Mouse (Mus musculus) kidney, adult 9 months (tissue): Measurements from ENCODE around the gene Chaf1b.

Experiments used
- DNase-seq: peaks from one replicate; pipeline ENCODE4 v3.0.0; 2022

Chaf1b gene

DNA sequence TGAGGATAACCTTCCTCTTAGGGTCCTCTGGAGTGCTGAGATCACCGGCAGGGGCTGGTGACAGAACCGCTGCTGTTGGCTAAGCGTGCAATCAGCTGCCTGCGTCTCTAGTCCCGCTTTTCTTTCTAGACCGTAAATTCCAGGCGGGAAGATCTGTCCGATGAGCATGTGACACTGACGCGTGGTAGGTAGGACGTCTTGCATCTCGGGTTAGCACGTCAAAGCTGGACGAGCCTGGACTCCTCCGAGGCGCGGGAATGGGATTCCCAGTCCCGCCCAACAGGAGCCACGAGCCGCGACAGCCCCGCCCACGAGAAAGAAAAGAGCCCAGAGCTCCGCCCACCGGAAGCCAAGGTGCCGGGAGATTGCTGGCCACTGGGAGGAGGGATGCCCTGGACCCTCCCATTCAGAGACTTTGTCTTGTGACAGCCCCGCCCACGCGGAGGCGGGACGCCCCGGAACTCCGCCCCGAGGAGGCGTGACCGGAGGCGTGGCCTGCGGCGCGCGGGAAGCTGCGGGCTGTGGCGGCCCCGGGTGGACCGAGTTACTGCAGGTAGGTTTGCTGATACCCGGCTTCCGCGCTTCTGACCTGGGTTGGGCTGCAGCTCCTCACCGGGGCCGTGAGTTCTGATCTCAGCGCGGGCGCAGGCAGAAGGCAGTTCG is at the start of gene Chaf1b:
TSS of gene Chaf1b (plus strand) at position 479 of the 663 bp plus-strand sequence.
- DNase-seq: peak; percentile 98

DNA sequence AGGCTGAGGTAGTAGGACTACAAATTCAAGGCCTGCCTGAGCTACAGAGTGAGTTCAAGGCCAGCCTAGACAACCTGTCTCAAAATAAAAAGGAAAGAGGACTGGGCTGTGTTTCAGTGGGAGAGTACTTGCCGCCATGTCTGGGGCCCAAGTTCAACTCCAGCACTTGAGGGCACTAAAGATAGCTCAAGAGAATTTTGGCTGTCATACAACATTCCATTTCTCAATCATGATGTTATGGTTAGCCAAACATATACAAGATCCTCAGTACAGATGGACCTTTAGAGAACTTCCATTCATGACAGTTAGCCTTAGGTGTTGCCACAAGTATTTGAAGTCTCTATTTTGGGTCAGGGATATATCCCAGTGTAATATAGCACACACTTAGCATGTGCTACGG is 49.6 kb upstream of the Chaf1b start:
- no peak for DNase-seq

DNA sequence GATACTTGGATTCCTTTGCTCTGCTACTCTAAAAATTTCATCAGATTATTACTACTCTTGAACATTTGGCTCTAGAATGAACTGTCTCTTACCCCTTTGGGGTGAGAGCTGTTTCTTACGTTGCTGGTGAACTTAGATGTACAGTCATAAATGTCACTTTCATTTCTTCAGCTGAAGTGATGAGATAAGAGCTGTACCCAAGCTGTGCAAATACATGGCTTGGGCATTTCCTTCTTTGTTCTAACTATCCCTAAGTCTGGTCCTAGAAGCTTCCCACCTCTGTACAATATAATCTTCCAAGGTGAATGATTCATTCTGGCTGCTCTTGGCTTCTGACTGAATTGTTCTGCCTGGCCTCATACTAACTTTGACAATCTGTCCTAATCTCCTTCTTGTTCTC is 44.7 kb upstream of the Chaf1b start:
- no peak for DNase-seq

DNA sequence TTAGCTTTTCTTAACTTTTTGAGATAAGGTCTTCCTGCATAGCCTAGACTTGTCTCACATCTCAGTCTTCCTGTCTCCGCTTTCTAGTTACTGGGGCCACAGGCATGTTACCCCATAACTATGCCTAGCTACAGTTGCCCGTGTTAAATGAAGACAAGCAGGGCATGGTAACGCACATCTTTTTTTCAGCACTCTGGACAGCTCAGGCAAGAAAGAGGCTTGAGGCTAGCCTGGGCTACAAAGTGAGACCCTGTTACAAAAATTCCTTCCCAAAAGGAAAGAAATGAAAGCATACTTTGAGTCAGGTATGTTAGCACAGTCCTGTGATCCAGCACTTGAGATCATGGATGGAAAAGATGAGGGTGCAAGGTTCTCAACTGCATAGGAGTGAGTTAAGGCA is 33.2 kb upstream of the Chaf1b start:
- DNase-seq: no peak

- DNase-seq: no peak
Measured at GRCm38 (mm10) chr16:93859967-93860366, 23.7 kb upstream of the Chaf1b start.

- DNase-seq: peak; percentile 71
Measured at GRCm38 (mm10) chr16:93860686-93861085, 23.0 kb upstream of the Chaf1b start.

GRCm38 (mm10) chr16:93874841-93875240 is 8.9 kb upstream of the Chaf1b start:
- no peak for DNase-seq

DNA sequence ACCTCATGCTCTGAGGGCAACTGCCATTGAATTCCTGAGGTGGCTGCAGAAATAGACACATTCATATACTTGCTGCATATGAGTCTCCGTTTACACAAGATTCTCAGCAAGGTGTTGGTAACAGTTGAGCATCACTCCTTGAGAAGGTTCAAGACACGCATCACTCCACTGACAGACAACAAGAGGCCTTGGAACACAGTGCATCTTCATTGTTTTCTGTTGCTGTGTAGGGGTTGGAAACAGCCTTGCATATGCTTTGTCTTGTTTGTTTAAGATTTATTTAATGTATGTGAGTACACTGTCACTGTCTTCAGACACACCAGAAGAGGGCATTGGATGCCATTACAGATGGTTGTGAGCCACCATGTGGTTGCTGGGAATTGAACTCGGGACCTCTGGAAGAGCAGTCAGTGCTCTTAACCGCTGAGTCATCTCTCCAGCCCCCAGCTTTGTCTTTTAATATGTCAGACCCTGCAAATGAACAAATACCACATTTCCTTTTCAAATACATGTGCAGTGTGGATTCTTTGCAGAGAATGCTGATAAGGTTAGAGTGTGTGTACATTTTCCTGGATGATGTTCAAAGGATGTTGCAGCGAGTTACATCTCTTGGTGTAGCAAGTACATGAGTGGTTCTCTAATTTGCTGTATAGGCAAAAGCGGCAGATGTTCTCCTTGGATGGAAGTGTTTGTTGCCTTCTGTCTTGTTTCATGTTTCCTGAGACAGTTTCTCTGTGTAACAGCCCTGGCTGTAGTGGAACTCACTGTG is 5.9 kb upstream of the Chaf1b start:
- DNase-seq: no peak

DNA sequence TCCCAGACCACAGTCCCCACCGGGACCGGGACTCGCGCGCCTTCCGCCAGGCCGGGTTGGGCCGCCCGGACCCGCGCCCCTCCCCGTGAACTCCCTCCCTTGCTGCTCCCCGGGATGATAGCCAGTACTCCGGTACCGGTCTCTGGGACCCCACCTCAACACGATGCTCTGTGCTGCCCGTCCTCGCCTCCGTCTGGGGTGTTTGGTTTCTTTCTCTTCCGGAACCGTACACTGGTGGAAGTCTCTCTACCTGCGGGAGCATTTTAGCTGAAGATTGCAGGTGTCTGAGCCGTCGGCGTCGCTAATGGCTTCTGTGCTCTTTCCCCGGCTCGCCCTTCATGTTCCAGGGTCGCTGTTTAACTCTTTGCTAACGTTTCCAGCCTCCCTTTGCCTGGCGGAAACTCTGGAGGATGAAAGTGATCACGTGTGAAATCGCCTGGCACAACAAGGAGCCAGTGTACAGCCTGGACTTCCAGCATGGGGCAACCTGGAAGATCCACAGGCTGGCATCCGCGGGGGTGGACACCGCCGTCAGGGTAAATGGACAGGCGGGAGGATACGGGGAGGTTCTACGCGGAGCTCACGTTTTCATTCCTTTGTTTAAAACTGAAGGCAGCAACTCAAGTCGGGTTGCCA is 503 bp downstream of the Chaf1b start:
- DNase-seq: peak; percentile 24

DNA sequence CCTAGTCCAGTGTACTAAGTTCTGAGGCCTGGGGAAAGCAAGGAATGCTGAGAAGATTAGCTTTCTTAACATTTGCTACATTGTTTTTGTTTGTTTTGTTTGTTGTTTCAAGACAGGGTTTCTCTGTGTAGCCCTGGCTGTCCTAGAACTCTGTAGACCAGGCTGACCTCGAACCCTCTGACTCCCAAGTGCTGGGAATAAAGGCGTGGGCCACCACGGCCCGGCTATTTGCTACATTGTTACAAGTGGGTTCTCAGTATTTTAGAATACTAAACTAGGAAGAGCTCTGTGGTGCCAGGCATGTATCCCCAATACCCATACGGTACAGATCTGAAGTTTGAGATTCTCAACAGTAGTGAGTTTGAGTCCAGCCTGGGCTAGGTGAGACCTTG is 1.0 kb downstream of the Chaf1b start:
- no peak for DNase-seq

DNA sequence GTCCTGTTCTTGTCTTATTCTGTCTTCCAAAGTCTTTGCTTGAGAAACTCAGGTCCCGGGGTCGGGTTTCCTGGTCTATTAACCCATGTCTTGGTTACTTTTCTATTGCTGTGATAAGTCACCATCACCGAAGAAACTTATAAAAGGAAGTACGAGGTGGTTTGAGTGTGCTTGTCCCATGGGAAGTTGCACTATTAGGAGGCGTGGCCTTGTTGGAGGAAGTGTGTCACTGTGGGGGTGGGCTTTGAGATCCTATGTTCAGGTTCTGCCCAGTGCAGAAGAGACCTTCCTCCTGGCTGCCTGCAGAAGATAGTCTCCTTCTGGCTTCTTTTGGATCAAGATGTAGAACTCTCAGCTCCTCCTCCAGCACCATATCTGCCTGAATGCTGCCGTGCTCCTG is 4.8 kb downstream of the Chaf1b start:
- no peak for DNase-seq

DNA sequence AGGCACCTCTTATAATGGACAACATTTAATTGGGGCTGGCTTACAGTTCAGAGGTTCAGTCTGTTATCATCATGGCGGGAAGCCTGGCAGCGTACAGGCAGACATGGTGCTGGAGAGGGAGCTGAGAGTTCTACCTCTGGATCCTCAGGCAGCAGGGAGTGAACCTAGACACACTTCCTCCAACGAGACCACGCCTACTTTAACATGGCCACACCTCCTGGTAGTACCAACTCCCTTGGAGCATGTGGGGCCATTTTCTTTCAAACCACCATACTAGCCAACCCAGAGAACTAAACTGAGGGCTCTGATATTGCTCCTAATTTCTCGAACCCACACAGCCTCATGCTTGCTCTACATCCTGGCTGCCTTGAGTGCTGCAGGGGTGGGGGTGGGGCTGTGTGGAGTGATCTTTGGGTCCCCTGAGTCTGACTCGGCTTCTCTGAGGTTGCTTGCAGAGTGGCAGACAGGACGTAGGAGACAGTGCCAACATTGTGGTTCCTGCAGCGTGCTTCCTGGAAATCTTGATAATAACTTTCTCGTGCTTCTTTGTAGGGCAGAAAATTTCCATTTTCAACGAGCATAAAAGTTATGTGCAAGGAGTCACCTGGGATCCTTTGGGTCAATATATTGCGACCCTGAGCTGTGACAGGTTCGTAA is 7.4 kb downstream of the Chaf1b start:
- DNase-seq: no peak

DNA sequence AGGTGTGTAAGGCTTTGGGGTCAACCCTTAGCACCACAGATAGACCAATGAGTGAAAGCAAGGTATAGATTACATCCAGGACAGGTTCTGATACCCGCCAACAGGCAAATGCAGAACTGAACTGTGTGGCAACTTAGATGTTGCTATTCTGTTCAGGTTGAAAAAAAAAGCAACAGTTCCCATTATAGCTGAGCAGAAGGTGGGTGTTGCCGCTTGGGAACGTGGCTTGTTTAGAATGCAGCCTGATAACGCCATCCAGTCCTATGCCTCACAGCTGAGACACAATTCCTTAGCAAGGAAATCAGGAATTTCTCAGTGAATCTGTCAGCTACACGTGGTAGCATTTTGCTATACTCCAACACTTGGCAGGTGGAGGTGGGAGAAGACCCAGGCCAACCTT is 9.6 kb downstream of the Chaf1b start:
- DNase-seq: no peak

GRCm38 (mm10) chr16:93903027-93903426 is 19.3 kb downstream of the Chaf1b start:
- DNase-seq: no peak

DNA sequence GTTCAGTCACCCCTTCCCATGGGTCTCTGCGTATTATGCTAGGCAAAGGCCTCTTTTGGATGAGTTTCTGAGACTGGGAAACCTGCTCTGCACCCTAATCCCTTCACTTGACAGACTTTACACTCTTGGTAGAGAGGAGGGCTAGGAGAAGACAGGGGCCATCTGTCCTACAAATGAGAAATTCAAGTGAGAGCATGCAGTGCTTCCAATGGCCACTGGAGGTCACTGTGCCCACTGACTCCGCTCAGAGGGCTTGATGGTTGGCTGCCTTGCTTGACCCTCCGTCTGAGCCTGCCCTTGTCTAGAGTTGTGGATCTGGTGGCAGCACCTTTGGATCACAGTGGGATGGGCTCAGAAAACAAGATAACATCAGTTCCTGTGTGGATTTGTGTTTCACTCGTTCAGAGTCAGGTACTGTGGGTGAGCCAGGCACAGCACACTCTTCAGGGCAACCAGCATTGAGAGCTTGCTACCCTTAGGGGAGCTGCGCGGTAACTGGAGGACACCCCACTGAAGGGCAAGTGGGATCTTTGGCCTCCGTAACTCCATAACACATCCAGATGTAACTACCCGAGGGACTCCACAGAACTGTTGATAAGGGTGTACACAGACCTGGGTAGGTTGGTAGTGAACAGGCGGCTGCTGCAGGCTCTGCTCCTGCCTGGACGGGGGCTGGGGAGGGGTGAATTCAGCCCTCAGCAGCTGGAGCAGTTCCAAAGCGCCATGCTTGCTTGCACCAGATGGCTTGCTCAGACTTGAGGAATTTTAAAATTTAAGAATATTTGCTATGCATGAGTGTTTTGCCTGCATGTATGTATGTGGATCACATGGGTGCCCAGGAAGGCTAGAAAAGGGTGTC is 22.7 kb downstream of the Chaf1b start:
- DNase-seq: peak; percentile 81

DNA sequence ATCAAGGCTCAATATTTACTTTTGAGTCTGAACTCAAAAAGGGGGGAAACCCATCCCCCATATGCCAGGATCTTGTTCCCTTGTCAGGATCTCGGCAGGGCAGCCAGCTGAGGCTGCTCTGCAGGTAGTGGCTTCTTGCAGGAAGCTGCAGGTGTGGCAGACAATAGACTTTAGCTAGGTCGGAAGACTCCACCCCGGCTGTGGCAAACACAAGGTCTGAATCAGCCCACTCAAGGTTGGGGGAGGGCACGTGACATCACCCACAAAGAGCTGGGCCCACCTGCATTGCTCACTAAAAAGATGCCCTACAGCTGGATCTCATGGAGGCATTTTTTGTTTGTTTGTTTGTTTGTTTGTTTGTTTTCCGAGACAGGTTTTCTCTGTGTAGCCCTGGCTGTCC is 24.1 kb downstream of the Chaf1b start:
- no peak for DNase-seq

DNA sequence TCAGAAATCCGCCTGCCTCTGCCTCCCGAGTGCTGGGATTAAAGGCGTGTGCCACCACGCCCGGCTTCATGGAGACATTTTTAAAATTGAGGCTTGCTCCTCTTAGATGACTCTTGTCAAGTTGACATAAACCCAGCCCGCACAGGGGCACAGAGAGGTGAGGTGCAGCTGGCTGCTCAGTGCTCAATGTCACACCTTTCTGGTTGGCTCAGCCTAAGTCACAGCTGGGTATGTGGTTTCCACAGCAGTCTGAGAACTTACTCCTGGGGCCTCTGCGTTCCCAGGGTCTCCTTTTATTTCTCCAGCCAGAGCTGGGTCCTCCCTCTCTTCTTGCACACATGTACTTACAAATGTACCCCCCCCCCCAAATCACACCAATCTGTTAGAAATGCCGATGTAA is 24.5 kb downstream of the Chaf1b start:
- no peak for DNase-seq

- DNase-seq: no peak
Measured at GRCm38 (mm10) chr16:93909936-93910335, 26.2 kb downstream of the Chaf1b start.

- peak; percentile 9 for DNase-seq
Measured at GRCm38 (mm10) chr16:93910735-93911665, 27.3 kb downstream of the Chaf1b start.

- peak; percentile 86 for DNase-seq
Measured at GRCm38 (mm10) chr16:93912158-93912557, 28.5 kb downstream of the Chaf1b start.

DNA sequence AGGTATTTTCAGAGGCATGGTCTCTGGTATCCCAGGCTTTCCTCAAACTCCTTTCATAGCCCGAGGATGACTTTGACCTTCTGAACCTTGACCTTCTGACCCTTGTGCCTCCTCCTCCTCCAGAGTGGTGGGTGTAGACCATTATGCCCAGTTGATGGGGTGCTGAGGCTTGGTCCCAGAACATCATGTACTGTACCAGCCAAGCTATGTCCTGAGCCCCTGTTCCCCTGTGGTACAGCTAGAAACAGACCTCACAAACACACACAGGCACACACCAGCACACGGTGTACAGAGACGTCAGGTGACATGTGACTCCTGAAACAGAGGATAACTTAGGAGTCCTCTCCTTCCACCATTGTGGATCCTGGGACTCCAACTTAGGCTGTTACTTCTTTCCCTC is 29.1 kb downstream of the Chaf1b start:
- DNase-seq: peak; percentile 21
